Mouse (Mus musculus): ENCODE measurements around the gene Isoc2a.
"Not testable (repeated sequence)": the region's sequence is repeated elsewhere in the genome, so short reads cannot be mapped to it uniquely, and the experiment has no call there.

Gene Isoc2a

GRCm38 (mm10) chr7:4865579-4866493 is 11.1 kb upstream of the Isoc2a start:
- DNase-seq, result peak; percentile 98

- DNase-seq, result no peak
These were observed 10.2 kb upstream of the Isoc2a start for GRCm38 (mm10) chr7:4866631-4867180.

- no peak for DNase-seq
These were observed 6.8 kb upstream of the Isoc2a start, which contains the start of gene Isoc2b for GRCm38 (mm10) chr7:4870133-4870532. TSS of gene Isoc2b (minus strand) at chr7:4870258.

GRCm38 (mm10) chr7:4877226-4877625 is 273 bp downstream of the Isoc2a start:
- peak; percentile 36 for DNase-seq

GRCm38 (mm10) chr7:4878186-4878585 is 1.2 kb downstream of the Isoc2a start:
- DNase-seq, result no peak

- not testable (repeated sequence) for DNase-seq
These were observed 2.1 kb downstream of the Isoc2a start for GRCm38 (mm10) chr7:4879036-4879435.

GRCm38 (mm10) chr7:4886680-4887079 is 9.7 kb downstream of the Isoc2a start:
- DNase-seq, result no peak

- DNase-seq, result no peak
These were observed 18.2 kb downstream of the Isoc2a start for GRCm38 (mm10) chr7:4895186-4895585.

GRCm38 (mm10) chr7:4898851-4899648 is 22.1 kb downstream of the Isoc2a start:
- DNase-seq, result peak; percentile 43

GRCm38 (mm10) chr7:4899649-4900522 is 22.9 kb downstream of the Isoc2a start:
- DNase-seq, result no peak

- no peak for DNase-seq
These were observed 23.5 kb downstream of the Isoc2a start for GRCm38 (mm10) chr7:4900523-4900851.

GRCm38 (mm10) chr7:4901171-4901570 is 24.2 kb downstream of the Isoc2a start:
- DNase-seq, result no peak

- no peak for DNase-seq
These were observed 25.5 kb downstream of the Isoc2a start for GRCm38 (mm10) chr7:4902404-4902803.

- no peak for DNase-seq
These were observed 29.6 kb downstream of the Isoc2a start, which contains the start of gene Gm36210 for GRCm38 (mm10) chr7:4906466-4906950. TSS of gene Gm36210 (minus strand) at chr7:4906516.

- peak; percentile 38 for DNase-seq
These were observed 34.6 kb downstream of the Isoc2a start for GRCm38 (mm10) chr7:4911561-4911960.

GRCm38 (mm10) chr7:4912248-4912647 is 35.3 kb downstream of the Isoc2a start:
- no peak for DNase-seq

GRCm38 (mm10) chr7:4915007-4915665 is 38.2 kb downstream of the Isoc2a start, which contains the start of gene Zfp628:
TSS of gene Zfp628 (plus strand) at chr7:4915217.
- peak; percentile 94 for DNase-seq

GRCm38 (mm10) chr7:4915669-4916416 is 38.9 kb downstream of the Isoc2a start:
- DNase-seq, result peak; percentile 64

- no peak for DNase-seq
These were observed 40.5 kb downstream of the Isoc2a start for GRCm38 (mm10) chr7:4917494-4917893.

GRCm38 (mm10) chr7:4918681-4919080 is 41.7 kb downstream of the Isoc2a start:
- DNase-seq, result no peak

- DNase-seq, result no peak
These were observed 42.1 kb downstream of the Isoc2a start for GRCm38 (mm10) chr7:4919096-4919495.

All from cerebellum, adult 11-12 months (tissue).